Comparison of ENCODE assay signal across 18 mouse cellular contexts in the genomic region with DNA sequence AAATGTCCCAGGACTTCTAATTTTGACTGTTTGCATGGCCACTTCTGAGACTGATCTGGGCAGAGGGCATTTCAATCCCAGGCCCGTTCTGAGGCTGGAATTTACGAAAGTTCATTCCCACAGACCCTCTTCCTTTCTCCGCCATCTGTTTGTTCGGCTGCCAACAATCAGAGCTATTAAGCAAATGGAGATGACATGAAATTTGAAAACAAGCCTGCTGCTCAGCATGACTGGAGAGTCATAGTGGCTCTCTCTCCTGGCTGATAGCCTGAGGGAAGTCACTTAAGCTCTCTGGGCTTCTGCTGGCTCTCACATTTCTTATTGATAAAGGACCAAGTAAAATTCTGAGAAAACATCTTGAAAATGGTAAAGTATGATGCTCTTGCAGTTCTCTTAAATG.
DNase-seq lines count a peak whose midpoint lies in the region; ATAC-seq and TF ChIP-seq lines count a peak whose summit lies in the region.
"Had no signal": no experiment of that assay in that cellular context is flagged by ENCODE, and none has a peak within 500 bp of the region (broad histone marks: within the 10 kb centered on the region; RNA-seq: fewer than 3 reads in every experiment).

No protein-coding gene starts in this region.

- H3K27me3 ChIP-seq in forebrain, embryonic 14.5 days (replicated peaks; ENCODE audit: control insufficient read depth, insufficient read depth, low read length) = no peaks in the 10 kb centered on the region
- H3K27me3 ChIP-seq in forebrain, embryonic 13.5 days = no peaks in the 10 kb centered on the region
- no peaks in the 10 kb centered on the region for H3K27me3 ChIP-seq in lung, embryonic 14.5 days (ENCODE audit: insufficient read depth, low read length)
- no peaks in the 10 kb centered on the region for H3K27me3 ChIP-seq in embryonic facial prominence, embryonic 10.5 days (replicated peaks; ENCODE audit: low read depth, poor library complexity, severe bottlenecking)
- H3K27me3 ChIP-seq: embryonic facial prominence, embryonic 13.5 days; limb, embryonic 15.5 days; midbrain, embryonic 12.5 days; stomach, embryonic 15.5 days had no signal

- no peak overlapping the region for H3K9ac ChIP-seq in forebrain, embryonic 14.5 days (ENCODE audit: low read length)
- H3K9ac ChIP-seq in forebrain, embryonic 13.5 days = no peak overlapping the region
- H3K9ac ChIP-seq in lung, embryonic 14.5 days = no peak overlapping the region
- H3K9ac ChIP-seq: embryonic facial prominence, embryonic 13.5 days; limb, embryonic 15.5 days; midbrain, embryonic 12.5 days; stomach, embryonic 15.5 days had no signal

- peak; percentile 32; the same call in 1 of the 2 replicates for ATAC-seq in forebrain, embryonic 14.5 days
- ATAC-seq in forebrain, embryonic 13.5 days = no peak
- no peak for ATAC-seq in lung, embryonic 14.5 days (ENCODE audit: insufficient read depth)
- ATAC-seq: inflammation-experienced regulatory T-cells, adult 6 months had no signal

- H3K4me1 ChIP-seq in forebrain, embryonic 14.5 days (ENCODE audit: control insufficient read depth, insufficient read depth, low read length) = 0 out of 2 replicates have a peak, but pooled peaks cover 3% of the 10 kb centered on the region
- H3K4me1 ChIP-seq in forebrain, embryonic 13.5 days = no peaks in the 10 kb centered on the region
- H3K4me1 ChIP-seq in lung, embryonic 14.5 days (ENCODE audit: insufficient read depth) = no peaks in the 10 kb centered on the region
- H3K4me1 ChIP-seq in embryonic facial prominence, embryonic 10.5 days = peaks cover 4% of the 10 kb centered on the region; the same call in 1 of the 2 replicates
- H3K4me1 ChIP-seq: embryonic facial prominence, embryonic 13.5 days; heart, embryonic 10.5 days; limb, embryonic 15.5 days; midbrain, embryonic 12.5 days; stomach, embryonic 15.5 days had no signal

- peak; percentile 46 for DNase-seq in forebrain, embryonic 14.5 days (ENCODE audit: low spot score)
- peak; percentile 56 for DNase-seq in lung, embryonic 14.5 days
- no peak for DNase-seq in lung, postnatal 14 days
- DNase-seq in embryonic facial prominence, embryonic 10.5 days (ENCODE audit: low spot score) = peak; percentile 15
- DNase-seq in retina, embryonic 14.5 days (ENCODE audit: low spot score) = peak; percentile 32
- DNase-seq in spleen, adult 18-20 months = no peak
- DNase-seq: gastrocnemius, postnatal 36 days; heart, postnatal 10 days; kidney, adult 8-10 months; kidney, postnatal 36 days; lung, postnatal 4 days had no signal

- 72% methylated on average over 4 of the region's 4 CpGs for whole genome bisulfite sequencing in forebrain, embryonic 14.5 days
- 74% methylated on average over 4 of the region's 4 CpGs for WGBS in forebrain, embryonic 13.5 days
- 51% methylated on average over 4 of the region's 4 CpGs for WGBS in lung, embryonic 14.5 days
- WGBS in embryonic facial prominence, embryonic 10.5 days = 41% methylated on average over 4 of the region's 4 CpGs

- no peak for TF ChIP-seq CTCF in lung, embryonic 14.5 days (IDR thresholded peaks at IDR 0.05; ENCODE audit: low read depth)

- no peak overlapping the region for H3K4me3 ChIP-seq in forebrain, embryonic 14.5 days (ENCODE audit: low read depth, low read length)
- H3K4me3 ChIP-seq in forebrain, embryonic 13.5 days = no peak overlapping the region
- no peak overlapping the region for H3K4me3 ChIP-seq in lung, embryonic 14.5 days (ENCODE audit: low read depth, low read length)
- no peak overlapping the region for H3K4me3 ChIP-seq in embryonic facial prominence, embryonic 10.5 days
- H3K4me3 ChIP-seq: embryonic facial prominence, embryonic 13.5 days; heart, embryonic 10.5 days; limb, embryonic 15.5 days; midbrain, embryonic 12.5 days; stomach, embryonic 15.5 days had no signal

- H3K27ac ChIP-seq in forebrain, embryonic 14.5 days (ENCODE audit: low read depth, low read length) = no peak overlapping the region
- H3K27ac ChIP-seq in forebrain, embryonic 13.5 days = no peak overlapping the region
- H3K27ac ChIP-seq in lung, embryonic 14.5 days (ENCODE audit: low read depth) = no peak overlapping the region
- H3K27ac ChIP-seq in embryonic facial prominence, embryonic 10.5 days (replicated peaks) = no peak overlapping the region
- H3K27ac ChIP-seq: embryonic facial prominence, embryonic 13.5 days; heart, embryonic 10.5 days; limb, embryonic 15.5 days; midbrain, embryonic 12.5 days; stomach, embryonic 15.5 days had no signal

- H3K9me3 ChIP-seq in forebrain, embryonic 14.5 days (replicated peaks; ENCODE audit: control insufficient read depth, low read length) = no peaks in the 10 kb centered on the region
- H3K9me3 ChIP-seq in forebrain, embryonic 13.5 days (replicated peaks) = 0 out of 2 replicates have a peak, but pooled peaks cover 3% of the 10 kb centered on the region
- no peaks in the 10 kb centered on the region for H3K9me3 ChIP-seq in lung, embryonic 14.5 days (ENCODE audit: low read depth, low read length)
- no peaks in the 10 kb centered on the region for H3K9me3 ChIP-seq in embryonic facial prominence, embryonic 10.5 days
- H3K9me3 ChIP-seq: embryonic facial prominence, embryonic 13.5 days; heart, embryonic 10.5 days; limb, embryonic 15.5 days; stomach, embryonic 15.5 days had no signal

- H3K4me2 ChIP-seq in forebrain, embryonic 14.5 days (ENCODE audit: low read length) = no peak overlapping the region
- H3K4me2 ChIP-seq in forebrain, embryonic 13.5 days = no peak overlapping the region
- no peak overlapping the region for H3K4me2 ChIP-seq in lung, embryonic 14.5 days
- H3K4me2 ChIP-seq: embryonic facial prominence, embryonic 13.5 days; limb, embryonic 15.5 days; midbrain, embryonic 12.5 days; stomach, embryonic 15.5 days had no signal

- H3K36me3 ChIP-seq in forebrain, embryonic 14.5 days (ENCODE audit: control insufficient read depth, insufficient read depth, low read length) = no peaks in the 10 kb centered on the region
- no peaks in the 10 kb centered on the region for H3K36me3 ChIP-seq in forebrain, embryonic 13.5 days (ENCODE audit: poor library complexity, severe bottlenecking)
- no peaks in the 10 kb centered on the region for H3K36me3 ChIP-seq in lung, embryonic 14.5 days (ENCODE audit: insufficient read depth)
- H3K36me3 ChIP-seq in embryonic facial prominence, embryonic 10.5 days (replicated peaks) = no peaks in the 10 kb centered on the region
- H3K36me3 ChIP-seq: embryonic facial prominence, embryonic 13.5 days; heart, embryonic 10.5 days; limb, embryonic 15.5 days; midbrain, embryonic 12.5 days; stomach, embryonic 15.5 days had no signal

Comparison
In these comparisons a context has a peak if more than half of its experiments do, and no peak if none do; other contexts are left out.
1. DNase-seq: peak in forebrain, embryonic 14.5 days (single experiment), lung, embryonic 14.5 days (single experiment), embryonic facial prominence, embryonic 10.5 days (single experiment) and retina, embryonic 14.5 days (single experiment); none in lung, postnatal 14 days (single experiment) and spleen, adult 18-20 months (0 of 2).